Mouse (Mus musculus) lung, embryonic 14.5 days (tissue): ENCODE measurements around the gene Gm8298. TPM values are rescaled to one million over a fixed set of nuclear protein-coding genes. Genes with fewer than 3 reads are reported as not detected.
"Not testable (repeated sequence)": the region's sequence is repeated elsewhere in the genome, so short reads cannot be mapped to it uniquely, and the experiment has no call there.

Source experiments
- ATAC-seq: fragments of 200-750 bp; cut with Nextera tagmentation; 2 replicates; pipeline ENCODE4 v1.8.0; 2017; ENCODE audit warnings: mild to moderate bottlenecking, moderate TSS enrichment, moderate library complexity; ENCODE audit not compliant: insufficient read depth
- DNase-seq: peaks from one replicate; pipeline ENCODE4 v3.0.0-alpha.2; 2015
- H3K27ac ChIP-seq: fragments of 300-500 bp; sonication (generic); 2 replicates; pipeline ENCODE4 v1.5.1; 2014; ENCODE audit warnings: low read depth, mild to moderate bottlenecking, moderate library complexity
- H3K27me3 ChIP-seq: fragments of 300-500 bp; sonication (generic); 2 replicates; pipeline ENCODE4 v1.6.1; 2014; ENCODE audit warnings: low read length, control low read depth; ENCODE audit not compliant: insufficient read depth
- H3K36me3 ChIP-seq: fragments of 300-500 bp; sonication (generic); 2 replicates; pipeline ENCODE4 v1.6.1; 2014; ENCODE audit warnings: control low read depth; ENCODE audit not compliant: insufficient read depth
- H3K4me1 ChIP-seq: fragments of 300-500 bp; sonication (generic); 2 replicates; pipeline ENCODE4 v1.6.1; 2014; ENCODE audit warnings: antibody characterized with exemption, control low read depth; ENCODE audit not compliant: insufficient read depth
- H3K4me2 ChIP-seq: fragments of 300-500 bp; sonication (generic); 2 replicates; pipeline ENCODE4 v1.6.1; 2014; ENCODE audit warnings: mild to moderate bottlenecking
- H3K4me3 ChIP-seq: fragments of 300-500 bp; sonication (generic); 2 replicates; pipeline ENCODE4 v1.5.1; 2014; ENCODE audit warnings: low read depth, low read length
- H3K9ac ChIP-seq: fragments of 300-500 bp; sonication (generic); 2 replicates; pipeline ENCODE4 v1.6.1; 2014
- H3K9me3 ChIP-seq: fragments of 300-500 bp; sonication (generic); 2 replicates; pipeline ENCODE4 v1.6.1; 2016; ENCODE audit warnings: low read depth, low read length, control low read depth
- CTCF ChIP-seq: IDR thresholded peaks from 2 replicates; pipeline ENCODE4 v1.5.1; 2016; ENCODE audit warnings: antibody characterized with exemption, low read depth
- WGBS: fragments of 180-500 bp; shearing (Covaris S2); extraction: QIAGEN DNeasy Blood & Tissue Kit; methylation state at CpG from one replicate; pipeline ENCODE4 v1.1.7; 2014; 5-methylcytosine and 5-hydroxymethylcytosine counted together
- polyA plus RNA-seq: library from polyadenylated mRNA; unstranded; fragments of >200 nt; fragmentation: Nextera tagmentation; extraction: Ambion mirVana; gene quantifications from 2 replicates; pipeline ENCODE4 v1.2.1, GENCODE M21; 2014

Gene Gm8298
- not detected in 2 replicates for polyA plus RNA-seq

- no peak for ATAC-seq
Observed at GRCm38 (mm10) chr3:59860751-59861150, at the start of gene Gm8298. Gene Gm8298, plus strand, starts transcription at chr3:59861051.

GRCm38 (mm10) chr3:59813169-59813568, 47.7 kb upstream of the Gm8298 start:
- H3K36me3 ChIP-seq: no peaks in the 10 kb centered on the region
- TF ChIP-seq CTCF: no peak
- H3K27me3 ChIP-seq: no peaks in the 10 kb centered on the region
- no peak for ATAC-seq
- no peak for DNase-seq
- no peaks in the 10 kb centered on the region for H3K9me3 ChIP-seq
- no peak overlapping the region for H3K9ac ChIP-seq
- H3K4me3 ChIP-seq: no peak overlapping the region
- H3K4me2 ChIP-seq: no peak overlapping the region
- H3K4me1 ChIP-seq: no peaks in the 10 kb centered on the region
- H3K27ac ChIP-seq: no peak overlapping the region

More at GRCm38 (mm10) chr3:59860751-59861150, at the start of gene Gm8298:
- TF ChIP-seq CTCF: no peak
- Histone ChIP-seq H3K4me1 (no peaks in the 10 kb centered on the region), H3K9me3 (no peaks in the 10 kb centered on the region), H3K27ac (no peak within 1 kb of the TSS), H3K4me2 (no peak within 1 kb of the TSS), H3K36me3 (no peaks in the 10 kb centered on the region), H3K4me3 (no peak within 1 kb of the TSS), H3K9ac (no peak within 1 kb of the TSS), H3K27me3 (no peaks in the 10 kb centered on the region)
- WGBS: 80% methylated on average over 2 of the region's 2 CpGs
- DNase-seq: no peak

DNA sequence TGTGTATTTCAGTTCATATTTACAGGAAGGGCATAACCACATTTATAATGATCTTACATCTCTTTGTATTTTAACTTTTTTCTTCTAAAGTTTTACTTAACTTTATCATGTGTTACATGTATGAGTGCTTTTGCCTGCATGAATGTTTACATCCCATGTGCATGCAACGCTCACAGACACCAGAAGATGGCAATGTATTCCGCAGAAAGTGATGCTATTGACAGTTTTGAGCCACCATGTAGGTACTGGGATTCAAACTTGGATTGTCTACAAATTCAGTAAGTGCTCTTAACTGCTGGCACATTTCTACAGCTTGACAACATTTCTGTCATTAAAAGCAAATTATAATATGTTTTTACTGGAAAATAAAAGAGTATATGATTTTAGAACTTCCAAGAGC, 9.9 kb downstream of the Gm8298 start:
- WGBS: 14% methylated on average over 2 of the region's 2 CpGs
- no peak overlapping the region for H3K4me3 ChIP-seq
- peak; percentile 79 for TF ChIP-seq CTCF
- no peak for ATAC-seq
- H3K27ac ChIP-seq: no peak overlapping the region
- H3K4me2 ChIP-seq: no peak overlapping the region
- no peaks in the 10 kb centered on the region for H3K36me3 ChIP-seq
- H3K9me3 ChIP-seq: no peaks in the 10 kb centered on the region
- no peaks in the 10 kb centered on the region for H3K27me3 ChIP-seq
- H3K4me1 ChIP-seq: no peaks in the 10 kb centered on the region
- no peak overlapping the region for H3K9ac ChIP-seq
- DNase-seq: peak; percentile 84

- not testable (repeated sequence) for H3K4me3 ChIP-seq, DNase-seq, H3K27me3 ChIP-seq, H3K4me2 ChIP-seq, H3K4me1 ChIP-seq, H3K36me3 ChIP-seq, H3K27ac ChIP-seq, ATAC-seq, H3K9ac ChIP-seq, H3K9me3 ChIP-seq
- 53% methylated on average over 1 of the region's 1 CpGs for WGBS
Observed at GRCm38 (mm10) chr3:59877601-59878000, 16.8 kb downstream of the Gm8298 start.

DNA sequence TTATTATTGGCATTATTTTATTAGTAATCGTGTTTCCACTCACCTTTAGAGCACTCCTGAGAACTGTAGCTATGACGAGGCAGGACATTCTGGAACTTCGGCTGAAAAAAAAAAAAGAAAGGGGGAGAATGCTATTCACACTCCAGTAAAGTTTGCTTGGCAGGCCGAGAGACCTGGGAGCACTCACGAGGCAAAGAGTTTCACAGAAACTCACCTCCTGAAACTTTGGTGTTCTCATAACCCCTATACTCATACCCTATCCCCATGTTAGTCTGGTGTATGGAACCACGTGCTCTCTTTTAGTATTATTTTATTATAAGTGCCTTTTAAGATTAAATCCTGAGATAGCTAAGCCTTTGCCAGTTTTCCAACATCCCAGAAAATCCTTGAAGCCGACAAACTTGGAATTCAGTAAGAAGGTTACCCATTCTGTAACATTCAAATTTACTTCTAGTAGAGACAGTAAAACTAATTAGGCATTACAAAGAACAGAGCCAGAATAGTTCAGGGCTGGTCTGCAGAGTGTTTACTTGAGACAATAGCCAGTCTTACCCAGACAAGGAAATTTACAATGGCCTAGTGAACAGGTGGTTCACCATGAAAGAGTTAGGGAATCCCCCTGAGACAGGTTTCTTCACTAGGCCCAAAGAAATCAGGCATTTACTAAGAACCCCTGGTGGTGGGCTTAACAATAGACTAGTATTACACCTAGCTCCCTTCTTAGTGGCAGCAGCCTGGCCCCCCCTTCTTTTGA, 19.1 kb downstream of the Gm8298 start:
- ATAC-seq, H3K36me3 ChIP-seq, H3K4me1 ChIP-seq, H3K27me3 ChIP-seq, H3K27ac ChIP-seq, H3K4me3 ChIP-seq, DNase-seq, H3K9me3 ChIP-seq, H3K4me2 ChIP-seq, H3K9ac ChIP-seq: not testable (repeated sequence)
- WGBS: 78% methylated on average over 7 of the region's 7 CpGs

DNA sequence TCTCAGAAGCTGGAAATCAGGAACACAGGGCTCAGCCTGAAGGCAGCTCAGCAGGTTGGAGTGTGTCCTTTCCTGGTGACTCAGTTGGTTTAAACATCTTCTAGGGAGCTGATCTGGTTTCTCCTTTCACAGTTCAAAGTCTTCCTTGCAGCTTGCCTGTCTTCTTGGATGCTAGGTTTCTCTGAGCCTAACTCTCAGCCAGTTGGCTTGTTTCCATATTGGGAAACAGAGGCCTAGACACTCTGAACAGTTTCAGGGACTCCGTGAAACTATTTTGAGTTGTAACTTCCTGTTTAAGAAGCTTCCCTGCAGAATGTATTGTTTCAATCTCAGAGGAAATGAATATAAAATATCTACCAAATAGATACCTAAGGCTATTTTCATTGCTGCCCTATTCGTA, 32.4 kb downstream of the Gm8298 start:
- peak; percentile 31 for DNase-seq
- TF ChIP-seq CTCF: no peak

DNA sequence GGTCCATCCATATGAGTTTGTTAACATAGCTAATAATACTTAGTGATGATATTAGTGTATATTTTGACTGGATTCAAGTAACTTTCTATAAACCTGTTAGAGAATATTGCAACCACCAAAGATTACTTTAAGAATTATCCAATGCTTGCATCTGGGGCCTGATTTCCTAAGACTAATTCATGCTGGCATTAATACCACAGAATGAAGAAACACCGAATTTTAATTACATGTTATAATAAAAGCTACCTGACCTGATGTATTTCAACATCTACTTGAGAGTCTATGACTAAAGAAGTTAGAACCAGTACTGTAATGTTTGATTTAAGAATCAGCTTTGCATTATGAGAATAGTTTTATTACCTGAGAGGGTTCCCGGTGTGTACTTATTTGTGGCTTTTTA, 64.1 kb downstream of the Gm8298 start, which contains the start of gene C130079G13Rik:
C130079G13Rik (plus strand) TSS at position 301 of the 400 bp plus-strand sequence.
- ATAC-seq: no peak
- DNase-seq: no peak
- H3K27me3 ChIP-seq: no peaks in the 10 kb centered on the region
- H3K27ac ChIP-seq: no peak within 1 kb of the TSS
- no peaks in the 10 kb centered on the region for H3K4me1 ChIP-seq
- H3K9me3 ChIP-seq: no peaks in the 10 kb centered on the region
- H3K36me3 ChIP-seq: no peaks in the 10 kb centered on the region
- no peak within 1 kb of the TSS for H3K9ac ChIP-seq
- no peak within 1 kb of the TSS for H3K4me2 ChIP-seq
- H3K4me3 ChIP-seq: no peak within 1 kb of the TSS
- WGBS: 91% methylated on average over 2 of the region's 2 CpGs
- TF ChIP-seq CTCF: no peak

More for the DNA sequence above, 32.4 kb downstream of the Gm8298 start:
- no peaks in the 10 kb centered on the region for H3K36me3 ChIP-seq
- H3K4me2 ChIP-seq: no peak overlapping the region
- no peaks in the 10 kb centered on the region for H3K4me1 ChIP-seq
- H3K27ac ChIP-seq: no peak overlapping the region
- no peaks in the 10 kb centered on the region for H3K9me3 ChIP-seq
- H3K27me3 ChIP-seq: no peaks in the 10 kb centered on the region
- 61% methylated on average over 2 of the region's 2 CpGs for WGBS
- no peak overlapping the region for H3K4me3 ChIP-seq
- no peak for ATAC-seq
- H3K9ac ChIP-seq: no peak overlapping the region

Other genes with a start within 250 kb of the Gm8298 start
- gene Gm5538, start 131.3 kb upstream of the Gm8298 start, polyA plus RNA-seq: not detected in 2 replicates
- gene C130079G13Rik, start 64.2 kb downstream of the Gm8298 start, polyA plus RNA-seq: not detected in 2 replicates
- gene Aadacl2, start 145.7 kb downstream of the Gm8298 start, polyA plus RNA-seq: not detected in 2 replicates
- gene Aadac, start 164.7 kb downstream of the Gm8298 start, polyA plus RNA-seq: 0.36 and 0.38 TPM in 2 replicates
- gene Sucnr1, start 220.8 kb downstream of the Gm8298 start, polyA plus RNA-seq: not detected in 2 replicates